Mouse (Mus musculus): ENCODE results near the gene Ddhd1. TPM values are rescaled to one million over a fixed set of nuclear protein-coding genes. Genes with fewer than 3 reads are reported as not detected.
A peak's percentile ranks its signal among the peaks of the same experiment; 100 is the strongest.

The Ddhd1 gene
- total and polyA plus RNA-seq, 2 experiments from 2014 or later: 3.6 to 12.0 TPM

DNA sequence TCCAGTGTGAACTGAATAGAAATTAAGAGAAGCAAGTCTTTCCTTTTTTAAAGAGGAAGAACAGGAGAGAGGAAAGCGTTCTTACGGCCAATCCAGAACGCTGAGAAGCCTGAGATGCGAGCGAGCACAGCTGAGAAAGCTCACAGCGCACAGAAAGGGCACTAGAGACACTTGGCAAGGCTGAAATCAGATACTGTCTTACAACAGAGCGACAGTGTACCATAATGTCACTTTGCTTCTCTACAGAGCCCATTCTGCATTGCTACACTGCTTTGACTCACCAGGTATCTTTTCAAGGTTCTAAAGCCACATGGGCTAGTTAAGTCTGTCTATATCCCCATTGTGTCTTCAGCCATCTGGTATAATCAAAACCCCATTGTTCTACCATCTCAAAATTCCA, 13.7 kb downstream of the Ddhd1 start:
- WGBS: 35% methylated on average over 7 of the region's 7 CpGs

GRCm38 (mm10) chr14:45643461-45643860, 14.5 kb downstream of the Ddhd1 start:
- no peak for DNase-seq (ENCODE audit: low spot score)
- H3K4me1 ChIP-seq (ENCODE audit: control insufficient read depth, insufficient read depth): peaks cover 26% of the 10 kb centered on the region
- ATAC-seq (ENCODE audit: insufficient read depth, low read depth): no peak
- no peaks in the 10 kb centered on the region for H3K9me3 ChIP-seq (replicated peaks; ENCODE audit: control insufficient read depth, low read length)
- no peak overlapping the region for H3K27ac ChIP-seq (ENCODE audit: low read depth)
- no peaks in the 10 kb centered on the region for H3K27me3 ChIP-seq (ENCODE audit: control insufficient read depth, insufficient read depth, low read length)
- no peak overlapping the region for H3K4me3 ChIP-seq (ENCODE audit: low read depth, low read length)
- H3K36me3 ChIP-seq (replicated peaks; ENCODE audit: control insufficient read depth, insufficient read depth, low read length): no peaks in the 10 kb centered on the region
- TF ChIP-seq CTCF (IDR thresholded peaks at IDR 0.05; ENCODE audit: low read depth) (no peak), EP300 (IDR thresholded peaks at IDR 0.05; ENCODE audit: low read depth) (no peak)
- 56% methylated on average over 3 of the region's 3 CpGs for WGBS
- no peak overlapping the region for H3K9ac ChIP-seq (replicated peaks; ENCODE audit: low read depth, low read length)
- peak overlapping the region; percentile 21; the same call in 1 of the 2 replicates for H3K4me2 ChIP-seq (ENCODE audit: low read depth, low read length)

More for the DNA sequence above, 13.7 kb downstream of the Ddhd1 start:
- Histone ChIP-seq H3K9ac (replicated peaks; ENCODE audit: low read depth, low read length) (no peak overlapping the region), H3K9me3 (replicated peaks; ENCODE audit: control insufficient read depth, low read length) (no peaks in the 10 kb centered on the region), H3K4me3 (ENCODE audit: low read depth, low read length) (no peak overlapping the region), H3K36me3 (replicated peaks; ENCODE audit: control insufficient read depth, insufficient read depth, low read length) (no peaks in the 10 kb centered on the region), H3K27me3 (ENCODE audit: control insufficient read depth, insufficient read depth, low read length) (no peaks in the 10 kb centered on the region), H3K4me2 (ENCODE audit: low read depth, low read length) (0 out of 2 replicates have a peak overlapping the region, but pooled peaks have one; percentile 21), H3K27ac (ENCODE audit: low read depth) (no peak overlapping the region), H3K4me1 (ENCODE audit: control insufficient read depth, insufficient read depth) (peaks cover 32% of the 10 kb centered on the region)
- DNase-seq (ENCODE audit: low spot score) (no peak), ATAC-seq (ENCODE audit: insufficient read depth, low read depth) (no peak)
- TF ChIP-seq EP300 (IDR thresholded peaks at IDR 0.05; ENCODE audit: low read depth) (no peak), CTCF (IDR thresholded peaks at IDR 0.05; ENCODE audit: low read depth) (no peak)

DNA sequence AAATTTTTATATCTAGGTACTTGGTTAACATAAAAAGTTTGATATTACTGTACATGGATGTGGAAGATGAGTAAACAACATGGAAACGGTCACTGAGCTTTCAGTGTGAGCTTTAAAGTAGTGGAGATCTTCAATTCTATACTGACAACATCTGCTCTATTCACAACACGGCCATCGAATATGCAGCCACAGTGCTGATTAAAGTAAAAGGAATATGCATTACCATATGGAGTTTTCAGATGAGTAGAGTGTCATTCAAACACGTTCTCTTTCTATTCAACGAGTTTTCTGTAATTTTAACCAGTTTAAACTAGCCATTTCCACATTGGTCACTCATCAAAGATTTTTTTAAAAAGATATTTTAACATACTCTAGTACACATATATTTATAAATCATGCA, 15.1 kb downstream of the Ddhd1 start:
- Histone ChIP-seq H3K36me3 (replicated peaks; ENCODE audit: control insufficient read depth, insufficient read depth, low read length) (no peaks in the 10 kb centered on the region), H3K9ac (replicated peaks; ENCODE audit: low read depth, low read length) (no peak overlapping the region), H3K4me3 (ENCODE audit: low read depth, low read length) (no peak overlapping the region), H3K4me2 (ENCODE audit: low read depth, low read length) (no peak overlapping the region), H3K4me1 (ENCODE audit: control insufficient read depth, insufficient read depth) (peaks cover 20% of the 10 kb centered on the region), H3K9me3 (replicated peaks; ENCODE audit: control insufficient read depth, low read length) (no peaks in the 10 kb centered on the region), H3K27ac (ENCODE audit: low read depth) (no peak overlapping the region), H3K27me3 (ENCODE audit: control insufficient read depth, insufficient read depth, low read length) (no peaks in the 10 kb centered on the region)
- TF ChIP-seq CTCF (IDR thresholded peaks at IDR 0.05; ENCODE audit: low read depth) (no peak), EP300 (IDR thresholded peaks at IDR 0.05; ENCODE audit: low read depth) (no peak)
- DNase-seq (ENCODE audit: low spot score): no peak
- ATAC-seq (ENCODE audit: insufficient read depth, low read depth): no peak
- WGBS: 92% methylated on average over 5 of the region's 5 CpGs

- Histone ChIP-seq H3K36me3 (replicated peaks; ENCODE audit: control insufficient read depth, insufficient read depth, low read length) (no peaks in the 10 kb centered on the region), H3K9me3 (replicated peaks; ENCODE audit: control insufficient read depth, low read length) (no peaks in the 10 kb centered on the region), H3K4me2 (ENCODE audit: low read depth, low read length) (no peak overlapping the region), H3K27ac (ENCODE audit: low read depth) (no peak overlapping the region), H3K4me1 (ENCODE audit: control insufficient read depth, insufficient read depth) (peaks cover 14% of the 10 kb centered on the region), H3K27me3 (ENCODE audit: control insufficient read depth, insufficient read depth, low read length) (no peaks in the 10 kb centered on the region), H3K4me3 (ENCODE audit: low read depth, low read length) (no peak overlapping the region), H3K9ac (replicated peaks; ENCODE audit: low read depth, low read length) (no peak overlapping the region)
- WGBS: 57% methylated on average over 9 of the region's 9 CpGs
- no peak for DNase-seq (ENCODE audit: low spot score)
- no peak for TF ChIP-seq EP300 (IDR thresholded peaks at IDR 0.05; ENCODE audit: low read depth)
- ATAC-seq (ENCODE audit: insufficient read depth, low read depth): no peak
These were observed 15.7 kb downstream of the Ddhd1 start for GRCm38 (mm10) chr14:45642217-45642616.

- Histone ChIP-seq H3K27me3 (ENCODE audit: control insufficient read depth, insufficient read depth, low read length) (no peaks in the 10 kb centered on the region), H3K36me3 (replicated peaks; ENCODE audit: control insufficient read depth, insufficient read depth, low read length) (no peaks in the 10 kb centered on the region), H3K27ac (ENCODE audit: low read depth) (no peak overlapping the region), H3K9ac (replicated peaks; ENCODE audit: low read depth, low read length) (no peak overlapping the region), H3K4me3 (ENCODE audit: low read depth, low read length) (no peak overlapping the region), H3K9me3 (replicated peaks; ENCODE audit: control insufficient read depth, low read length) (no peaks in the 10 kb centered on the region), H3K4me2 (ENCODE audit: low read depth, low read length) (no peak overlapping the region), H3K4me1 (ENCODE audit: control insufficient read depth, insufficient read depth) (peaks cover 10% of the 10 kb centered on the region)
- no peak for TF ChIP-seq EP300 (IDR thresholded peaks at IDR 0.05; ENCODE audit: low read depth)
- no peak for DNase-seq (ENCODE audit: low spot score)
- ATAC-seq (ENCODE audit: insufficient read depth, low read depth): no peak
- WGBS: 67% methylated on average over 5 of the region's 5 CpGs
These were observed 19.2 kb downstream of the Ddhd1 start for GRCm38 (mm10) chr14:45638717-45639116.

DNA sequence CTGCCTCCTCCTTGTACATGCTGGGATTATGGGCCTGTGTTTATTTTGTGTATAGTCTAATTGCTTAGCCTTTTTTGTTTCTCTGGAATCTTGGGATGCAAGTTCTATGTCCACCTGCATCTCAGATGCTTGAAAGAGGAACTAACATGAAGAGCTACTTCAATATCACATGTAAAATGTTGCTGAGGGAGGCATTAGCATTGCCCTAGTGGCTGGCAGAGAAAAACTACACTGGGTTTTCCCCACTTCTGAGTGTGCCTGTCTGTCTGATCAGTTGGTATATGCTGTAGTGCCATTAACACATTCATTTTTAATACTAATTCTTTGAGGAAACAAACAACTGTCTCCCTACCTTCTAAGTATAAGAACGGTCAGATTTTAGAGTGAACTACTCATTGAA, 22.4 kb downstream of the Ddhd1 start:
- no peaks in the 10 kb centered on the region for H3K9me3 ChIP-seq (replicated peaks; ENCODE audit: control insufficient read depth, low read length)
- ATAC-seq (ENCODE audit: insufficient read depth, low read depth) (no peak), DNase-seq (ENCODE audit: low spot score) (no peak)
- no peak overlapping the region for H3K27ac ChIP-seq (ENCODE audit: low read depth)
- TF ChIP-seq EP300 (IDR thresholded peaks at IDR 0.05; ENCODE audit: low read depth) (no peak), CTCF (IDR thresholded peaks at IDR 0.05; ENCODE audit: low read depth) (no peak)
- WGBS: 100% methylated on average over 1 of the region's 1 CpGs
- no peak overlapping the region for H3K9ac ChIP-seq (replicated peaks; ENCODE audit: low read depth, low read length)
- no peak overlapping the region for H3K4me3 ChIP-seq (ENCODE audit: low read depth, low read length)
- H3K27me3 ChIP-seq (ENCODE audit: control insufficient read depth, insufficient read depth, low read length): no peaks in the 10 kb centered on the region
- H3K4me2 ChIP-seq (ENCODE audit: low read depth, low read length): no peak overlapping the region
- H3K4me1 ChIP-seq (ENCODE audit: control insufficient read depth, insufficient read depth): no peaks in the 10 kb centered on the region
- H3K36me3 ChIP-seq (replicated peaks; ENCODE audit: control insufficient read depth, insufficient read depth, low read length): no peaks in the 10 kb centered on the region
